In the genomic region with DNA sequence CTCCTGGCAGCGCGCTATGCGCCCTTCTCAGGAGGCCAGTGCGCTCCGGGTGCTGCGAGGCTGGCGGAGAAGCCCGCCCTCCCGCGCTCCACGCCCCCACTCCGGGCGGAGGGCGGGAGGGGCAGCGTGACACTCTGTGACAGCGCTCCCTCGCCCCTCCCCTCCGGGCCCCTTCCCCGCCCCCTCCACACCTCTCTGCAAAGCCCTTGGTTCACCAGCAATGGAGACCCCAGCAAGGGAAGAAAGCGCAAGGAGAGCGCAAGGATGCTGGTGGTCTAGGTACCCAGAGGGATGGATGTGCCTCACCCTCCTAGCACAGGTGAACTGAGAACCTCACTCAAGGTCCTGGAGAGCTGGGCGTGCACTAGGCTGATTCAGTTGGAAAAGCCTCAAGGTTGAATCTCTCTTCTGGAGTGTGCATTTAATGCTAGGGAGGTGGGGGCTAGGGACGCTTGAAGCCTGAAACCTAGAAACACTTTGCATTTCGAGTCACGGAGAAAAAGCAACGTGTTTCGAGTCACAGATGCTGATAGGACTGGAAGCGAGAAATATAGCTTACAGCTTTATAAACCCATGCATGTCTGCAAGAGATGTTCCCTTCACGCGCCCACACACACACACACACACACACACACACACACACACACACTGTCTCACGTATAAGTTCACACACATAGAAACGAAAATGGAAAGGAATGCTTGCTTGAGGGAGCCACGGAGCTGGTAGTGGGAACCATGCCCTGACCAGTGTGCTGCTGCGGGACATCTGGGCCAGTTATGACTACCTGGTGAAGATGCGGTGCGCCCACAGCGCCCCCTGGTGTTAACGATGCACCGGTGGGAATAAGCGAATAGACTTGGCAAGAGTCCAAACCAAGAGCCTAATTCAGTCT, we compare ENCODE assay signal across 7 mouse cellular contexts. TPM values are rescaled to one million over a fixed set of nuclear protein-coding genes. Genes with fewer than 3 reads are reported as not detected.
A peak's percentile ranks its signal among the peaks of the same experiment; 100 is the strongest.
DNase-seq lines count a peak whose midpoint lies in the region; ATAC-seq and TF ChIP-seq lines count a peak whose summit lies in the region.

Gene Stum (minus strand): TSS at position 106 of the 893 bp plus-strand sequence.

- H3K9ac ChIP-seq in intestine, embryonic 14.5 days (ENCODE audit: low read length), result peak within 1 kb of the TSS; percentile 8; the same call in 1 of the 2 replicates

- no peaks in the 10 kb centered on the region for H3K9me3 ChIP-seq in intestine, embryonic 14.5 days (ENCODE audit: control insufficient read depth, low read length)

- no peak for TF ChIP-seq POLR2A in cortical plate, adult 2 months (IDR thresholded peaks at IDR 0.05; ENCODE audit: extremely low read depth, insufficient read depth, low read length)

- ATAC-seq in intestine, embryonic 14.5 days (replicated peaks; ENCODE audit: low FRiP score, low TSS enrichment, low read depth), result peak; percentile 53

- H3K4me2 ChIP-seq in intestine, embryonic 14.5 days (ENCODE audit: low read length), result peak within 1 kb of the TSS; percentile 66

- intact Hi-C loops in left cerebral cortex, postnatal 14 days (cut with DNase I), result loop anchor here (2.0 to 5.0 kb wide), 4 partner anchors 19 to 54 kb away; no protein-coding TSS in a partner anchor

- peak; percentile 75 to 92 for DNase-seq in adrenal gland, adult (ENCODE audit: inconsistent age in 2 of 2, low spot score in 1 of 2)
- DNase-seq in gastrocnemius, postnatal 25 days, result peak; percentile 56
- DNase-seq in intestine, embryonic 14.5 days (ENCODE audit: low spot score), result peak; percentile 85
- DNase-seq in left cerebral cortex, postnatal 14 days (ENCODE audit: low spot score in 2 of 2), result peak; percentile 76 to 88
- DNase-seq in mesoderm, embryonic 11.5 days (ENCODE audit: low read depth, low spot score), result peak; percentile 86
- DNase-seq in skeletal muscle tissue, adult 2 months (ENCODE audit: low read depth, low spot score), result peak; percentile 80

- H3K27ac ChIP-seq in cortical plate, adult 2 months (ENCODE audit: insufficient read depth, low read length), result peak within 1 kb of the TSS; percentile 89
- no peak within 1 kb of the TSS for H3K27ac ChIP-seq in intestine, embryonic 14.5 days (ENCODE audit: low read depth)

- H3K27me3 ChIP-seq in intestine, embryonic 14.5 days (replicated peaks; ENCODE audit: control insufficient read depth, insufficient read depth, low read length), result peaks cover 35% of the 10 kb centered on the region

- 4% methylated on average over 30 of the region's 40 CpGs for WGBS in intestine, embryonic 14.5 days

- peak; percentile 72 for TF ChIP-seq CTCF in cortical plate, adult 2 months (IDR thresholded peaks at IDR 0.05; ENCODE audit: extremely low read depth, insufficient read depth, low read length)

- no peaks in the 10 kb centered on the region for H3K4me1 ChIP-seq in cortical plate, adult 2 months (ENCODE audit: control insufficient read depth, insufficient read depth, low read length)
- peaks cover 7% of the 10 kb centered on the region; the same call in 1 of the 2 replicates for H3K4me1 ChIP-seq in intestine, embryonic 14.5 days (replicated peaks; ENCODE audit: control insufficient read depth, insufficient read depth, low read length)

- H3K36me3 ChIP-seq in intestine, embryonic 14.5 days (ENCODE audit: control insufficient read depth, insufficient read depth, low read length), result no peaks in the 10 kb centered on the region

- peak within 1 kb of the TSS; percentile 83 for H3K4me3 ChIP-seq in cortical plate, adult 2 months (ENCODE audit: insufficient read depth, low read length)
- H3K4me3 ChIP-seq in intestine, embryonic 14.5 days (ENCODE audit: low read depth, low read length), result peak within 1 kb of the TSS; percentile 33

RNA-seq across cellular contexts. Expression of gene Stum, which starts in this region (rescaled TPM):
- 93.7 and 100 TPM in 2 replicates for polyA plus RNA-seq in cortical plate, adult 2 months (2012; rRNA removed)
- total RNA-seq in gastrocnemius, postnatal 25 days (2021), result under 1 TPM; 0.43 to 0.49 TPM
- polyA plus RNA-seq in intestine, embryonic 14.5 days (2014; fragmentation: Nextera tagmentation; extraction: Ambion mirVana), result 1.7 and 1.9 TPM in 2 replicates
- 100 to 1,000 TPM; 146 to 150 TPM for total RNA-seq in left cerebral cortex, postnatal 14 days (2021)

Comparison
In these comparisons a context has a peak if more than half of its experiments do, and no peak if none do; other contexts are left out.
1. RNA of gene Stum (total RNA-seq): 146 to 150 TPM in left cerebral cortex, postnatal 14 days; 0.43 to 0.49 TPM in gastrocnemius, postnatal 25 days; every median in the first group is over 10 times any median in the second.
2. RNA of gene Stum (polyA plus RNA-seq): 93.7 to 100 TPM in cortical plate, adult 2 months; 1.7 to 1.9 TPM in intestine, embryonic 14.5 days; every median in the first group is over 10 times any median in the second.
3. Peak in DNase-seq in gastrocnemius, postnatal 25 days; RNA of the gene not detected or under 1 TPM.
4. Peak in every context shown above with its lines, with median percentiles within 50 percentile points of each other: DNase-seq.